Mouse (Mus musculus): Measurements from ENCODE around the gene Gpr179. TPM values are rescaled to one million over a fixed set of nuclear protein-coding genes. Genes with fewer than 3 reads are reported as not detected.
A peak's percentile ranks its signal among the peaks of the same experiment; 100 is the strongest.
"Not testable (repeated sequence)": the region's sequence is repeated elsewhere in the genome, so short reads cannot be mapped to it uniquely, and the experiment has no call there.

Gpr179 gene
- polyA plus RNA-seq, 1 experiment from 2014 or later = 0.01 TPM

- H3K9me3 ChIP-seq (replicated peaks; ENCODE audit: control insufficient read depth, low read length) = no peaks in the 10 kb centered on the region
- H3K4me2 ChIP-seq = no peak overlapping the region
- ATAC-seq (replicated peaks; ENCODE audit: insufficient number of reproducible peaks, low FRiP score, low TSS enrichment) = no peak
- H3K27me3 ChIP-seq (ENCODE audit: control insufficient read depth, insufficient read depth, low read length) = no peaks in the 10 kb centered on the region
- no peak overlapping the region for H3K27ac ChIP-seq (ENCODE audit: low read depth, low read length)
- peaks cover 30% of the 10 kb centered on the region for H3K36me3 ChIP-seq (ENCODE audit: control insufficient read depth, insufficient read depth, low read length)
- no peak overlapping the region for H3K4me3 ChIP-seq (ENCODE audit: low read depth, low read length)
- no peak overlapping the region for H3K9ac ChIP-seq (ENCODE audit: low read depth, low read length)
- WGBS (ENCODE audit: insufficient replicate concordance) = 64% methylated on average over 1 of the region's 1 CpGs
- no peaks in the 10 kb centered on the region for H3K4me1 ChIP-seq (ENCODE audit: control insufficient read depth, insufficient read depth, low read length)
Measured at GRCm38 (mm10) chr11:97325224-97325623, 26.7 kb downstream of the Gpr179 start.

- not testable (repeated sequence) for H3K27ac ChIP-seq (ENCODE audit: low read depth, low read length); H3K4me3 ChIP-seq (ENCODE audit: low read depth, low read length); H3K4me1 ChIP-seq (ENCODE audit: control insufficient read depth, insufficient read depth, low read length); ATAC-seq (replicated peaks; ENCODE audit: insufficient number of reproducible peaks, low FRiP score, low TSS enrichment); H3K9ac ChIP-seq (ENCODE audit: low read depth, low read length); H3K9me3 ChIP-seq (replicated peaks; ENCODE audit: control insufficient read depth, low read length); H3K4me2 ChIP-seq; H3K27me3 ChIP-seq (ENCODE audit: control insufficient read depth, insufficient read depth, low read length)
- 87% methylated on average over 8 of the region's 8 CpGs for WGBS (ENCODE audit: insufficient replicate concordance)
- H3K36me3 ChIP-seq (ENCODE audit: control insufficient read depth, insufficient read depth, low read length) = peaks cover 18% of the 10 kb centered on the region
Measured at GRCm38 (mm10) chr11:97321894-97322600, 29.8 kb downstream of the Gpr179 start.

- ATAC-seq (replicated peaks; ENCODE audit: insufficient number of reproducible peaks, low FRiP score, low TSS enrichment) = no peak
- no peak overlapping the region for H3K9ac ChIP-seq (ENCODE audit: low read depth, low read length)
- no peaks in the 10 kb centered on the region for H3K9me3 ChIP-seq (replicated peaks; ENCODE audit: control insufficient read depth, low read length)
- H3K36me3 ChIP-seq (ENCODE audit: control insufficient read depth, insufficient read depth, low read length) = peaks cover 11% of the 10 kb centered on the region
- no peak overlapping the region for H3K27ac ChIP-seq (ENCODE audit: low read depth, low read length)
- H3K4me2 ChIP-seq = no peak overlapping the region
- H3K27me3 ChIP-seq (ENCODE audit: control insufficient read depth, insufficient read depth, low read length) = no peaks in the 10 kb centered on the region
- H3K4me3 ChIP-seq (ENCODE audit: low read depth, low read length) = no peak overlapping the region
- H3K4me1 ChIP-seq (ENCODE audit: control insufficient read depth, insufficient read depth, low read length) = peaks cover 2% of the 10 kb centered on the region; the same call in 1 of the 2 replicates
- 92% methylated on average over 8 of the region's 8 CpGs for WGBS (ENCODE audit: insufficient replicate concordance)
Measured at GRCm38 (mm10) chr11:97321197-97321596, 30.7 kb downstream of the Gpr179 start.

- no peaks in the 10 kb centered on the region for H3K27me3 ChIP-seq (ENCODE audit: control insufficient read depth, insufficient read depth, low read length)
- peak; percentile 86 for ATAC-seq (replicated peaks; ENCODE audit: insufficient number of reproducible peaks, low FRiP score, low TSS enrichment)
- peak within 1 kb of the TSS; percentile 62 for H3K4me3 ChIP-seq (ENCODE audit: low read depth, low read length)
- WGBS (ENCODE audit: insufficient replicate concordance) = under 1% methylated on average over 50 of the region's 50 CpGs
- H3K4me1 ChIP-seq (ENCODE audit: control insufficient read depth, insufficient read depth, low read length) = peaks cover 9% of the 10 kb centered on the region
- H3K9me3 ChIP-seq (replicated peaks; ENCODE audit: control insufficient read depth, low read length) = no peaks in the 10 kb centered on the region
- H3K4me2 ChIP-seq = peak within 1 kb of the TSS; percentile 69
- no peaks in the 10 kb centered on the region; the same call in 1 of the 2 replicates for H3K36me3 ChIP-seq (ENCODE audit: control insufficient read depth, insufficient read depth, low read length)
- peak within 1 kb of the TSS; percentile 74 for H3K9ac ChIP-seq (ENCODE audit: low read depth, low read length)
- H3K27ac ChIP-seq (ENCODE audit: low read depth, low read length) = peak within 1 kb of the TSS; percentile 74
Measured at GRCm38 (mm10) chr11:97315504-97316503, 36.1 kb downstream of the Gpr179 start, which contains the start of gene Mrpl45. TSS of gene Mrpl45 (plus strand) at chr11:97315716.

GRCm38 (mm10) chr11:97314751-97315503 lies 37.0 kb downstream of the Gpr179 start:
- Histone ChIP-seq H3K9ac (ENCODE audit: low read depth, low read length) (peak overlapping the region; percentile 74; the same call in 1 of the 2 replicates), H3K27ac (ENCODE audit: low read depth, low read length) (peak overlapping the region; percentile 74)
- 46% methylated on average over 8 of the region's 8 CpGs for WGBS (ENCODE audit: insufficient replicate concordance)

GRCm38 (mm10) chr11:97314110-97314509 lies 37.8 kb downstream of the Gpr179 start:
- ATAC-seq (replicated peaks; ENCODE audit: insufficient number of reproducible peaks, low FRiP score, low TSS enrichment) = no peak
- Histone ChIP-seq H3K9ac (ENCODE audit: low read depth, low read length) (no peak overlapping the region), H3K4me3 (ENCODE audit: low read depth, low read length) (no peak overlapping the region), H3K4me1 (ENCODE audit: control insufficient read depth, insufficient read depth, low read length) (peaks cover 21% of the 10 kb centered on the region), H3K4me2 (no peak overlapping the region), H3K27ac (ENCODE audit: low read depth, low read length) (no peak overlapping the region), H3K36me3 (ENCODE audit: control insufficient read depth, insufficient read depth, low read length) (no peaks in the 10 kb centered on the region), H3K9me3 (replicated peaks; ENCODE audit: control insufficient read depth, low read length) (no peaks in the 10 kb centered on the region), H3K27me3 (ENCODE audit: control insufficient read depth, insufficient read depth, low read length) (no peaks in the 10 kb centered on the region)
- 93% methylated on average over 3 of the region's 3 CpGs for WGBS (ENCODE audit: insufficient replicate concordance)

More at GRCm38 (mm10) chr11:97314751-97315503, 37.0 kb downstream of the Gpr179 start:
- Histone ChIP-seq H3K4me2 (peak overlapping the region; percentile 55), H3K27me3 (ENCODE audit: control insufficient read depth, insufficient read depth, low read length) (no peaks in the 10 kb centered on the region), H3K4me3 (ENCODE audit: low read depth, low read length) (peak overlapping the region; percentile 62), H3K9me3 (replicated peaks; ENCODE audit: control insufficient read depth, low read length) (no peaks in the 10 kb centered on the region), H3K4me1 (ENCODE audit: control insufficient read depth, insufficient read depth, low read length) (peaks cover 14% of the 10 kb centered on the region), H3K36me3 (ENCODE audit: control insufficient read depth, insufficient read depth, low read length) (no peaks in the 10 kb centered on the region; the same call in 1 of the 2 replicates)
- ATAC-seq (replicated peaks; ENCODE audit: insufficient number of reproducible peaks, low FRiP score, low TSS enrichment) = no peak

GRCm38 (mm10) chr11:97312871-97313270 lies 39.0 kb downstream of the Gpr179 start:
- H3K27ac ChIP-seq (ENCODE audit: low read depth, low read length); H3K27me3 ChIP-seq (ENCODE audit: control insufficient read depth, insufficient read depth, low read length); ATAC-seq (replicated peaks; ENCODE audit: insufficient number of reproducible peaks, low FRiP score, low TSS enrichment); H3K9me3 ChIP-seq (replicated peaks; ENCODE audit: control insufficient read depth, low read length); H3K9ac ChIP-seq (ENCODE audit: low read depth, low read length); H3K4me2 ChIP-seq; H3K4me3 ChIP-seq (ENCODE audit: low read depth, low read length); H3K36me3 ChIP-seq (ENCODE audit: control insufficient read depth, insufficient read depth, low read length): not testable (repeated sequence)
- peaks cover 21% of the 10 kb centered on the region for H3K4me1 ChIP-seq (ENCODE audit: control insufficient read depth, insufficient read depth, low read length)
- WGBS (ENCODE audit: insufficient replicate concordance) = 71% methylated on average over 1 of the region's 1 CpGs
